Mouse (Mus musculus) layer of hippocampus, adult 9-11 months (tissue): Measurements from ENCODE around the gene Spaca4.

Experiments
- DNase-seq: peaks from one replicate; pipeline ENCODE4 v3.0.0; 2022

The Spaca4 gene

DNA sequence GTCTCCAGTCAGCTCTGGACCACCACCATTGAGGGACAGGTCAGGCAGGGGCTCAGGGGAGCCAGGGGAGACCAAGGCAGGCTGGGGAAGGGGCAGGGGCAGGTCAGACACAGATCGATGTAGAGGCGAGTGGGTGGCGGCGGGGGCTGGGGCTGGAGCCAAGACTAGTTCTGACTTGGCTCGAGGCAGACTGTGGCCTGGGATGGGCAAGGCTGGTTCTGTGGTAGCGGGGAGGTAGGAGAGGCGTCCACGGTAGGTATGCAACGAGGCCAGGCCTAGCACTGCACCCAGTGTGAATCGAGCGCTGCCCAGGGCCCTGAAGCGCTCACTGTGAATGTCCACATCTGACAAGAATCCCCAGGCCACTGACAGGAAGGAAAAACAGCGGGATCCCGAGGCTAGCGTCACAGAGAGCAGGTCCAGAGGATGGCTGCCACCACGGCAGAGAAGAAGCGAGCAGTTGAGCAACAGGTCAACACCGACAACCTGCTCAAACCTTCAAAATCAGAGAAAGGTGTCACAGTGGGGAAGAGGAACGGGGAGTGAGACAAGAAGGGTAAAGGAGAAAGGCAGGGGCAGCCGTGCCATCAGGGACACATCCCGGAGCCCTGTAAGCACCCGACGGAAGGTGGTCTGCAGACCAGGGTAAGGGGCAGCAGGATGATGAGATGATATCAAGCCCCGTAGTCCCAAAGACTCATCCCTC, 14.1 kb downstream of the Spaca4 start:
- DNase-seq: no peak

DNA sequence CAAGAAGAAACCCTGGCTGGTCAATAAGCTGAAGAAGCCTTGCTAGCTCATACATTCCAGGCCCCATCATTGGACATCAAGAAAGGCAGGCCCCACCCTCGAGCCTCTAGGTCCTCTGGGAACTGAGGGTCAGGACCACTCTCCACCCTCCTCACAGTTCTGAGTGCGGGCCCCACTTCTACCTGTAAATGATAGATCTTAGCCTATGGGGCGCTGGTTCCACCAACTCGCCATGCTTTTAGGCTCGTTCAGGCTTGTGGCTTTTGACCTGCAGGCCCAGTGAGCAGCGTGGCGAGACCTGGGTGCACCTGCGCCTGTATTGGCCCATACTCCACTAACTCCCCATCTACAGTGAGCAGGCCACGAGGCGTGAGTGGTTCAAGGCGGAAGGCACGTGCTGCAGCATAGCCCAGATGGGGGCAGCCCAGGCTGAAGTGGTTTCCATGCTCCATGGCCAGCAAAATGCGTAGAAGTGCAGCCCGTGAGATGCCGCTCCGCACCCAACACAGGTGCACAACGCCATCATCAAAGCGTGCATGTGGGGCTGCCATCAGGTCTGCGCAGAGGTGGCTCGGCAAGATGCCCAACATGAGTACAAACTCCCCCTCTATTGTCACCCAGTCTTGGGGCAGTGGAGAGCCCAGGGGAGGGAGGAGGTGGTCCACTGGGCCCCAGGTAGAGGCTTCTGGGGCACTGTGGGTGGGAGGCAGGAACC, 15.0 kb downstream of the Spaca4 start:
- no peak for DNase-seq

DNA sequence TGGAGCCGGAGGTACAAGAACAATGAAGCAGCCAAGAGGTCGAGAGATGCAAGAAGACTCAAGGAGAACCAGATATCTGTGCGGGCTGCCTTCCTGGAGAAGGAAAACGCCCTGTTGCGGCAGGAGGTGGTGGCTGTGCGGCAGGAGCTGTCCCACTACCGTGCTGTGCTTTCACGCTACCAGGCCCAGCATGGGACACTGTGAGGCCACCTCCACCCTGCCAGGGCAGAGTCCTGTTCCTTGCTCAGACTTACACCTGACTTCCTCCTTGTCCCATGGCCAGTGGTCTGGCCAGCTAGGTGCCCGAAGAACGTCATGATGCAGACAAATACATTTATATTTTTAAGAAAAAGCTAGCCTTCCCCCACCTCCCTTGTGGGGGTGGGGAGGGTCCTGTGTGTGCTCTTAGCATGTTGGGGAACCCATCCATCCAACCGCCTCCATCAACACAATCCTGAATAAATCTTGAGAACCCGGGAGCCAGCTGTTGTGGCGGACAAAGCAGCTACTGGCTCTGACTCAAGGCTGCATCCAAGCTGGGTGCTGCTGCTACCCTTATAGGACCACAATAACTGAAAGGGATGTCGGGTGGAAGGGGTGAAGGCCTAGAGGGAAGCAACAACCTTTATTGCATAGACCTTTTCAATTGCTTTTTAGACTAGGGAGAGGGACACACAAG, 15.8 kb downstream of the Spaca4 start:
- no peak for DNase-seq

DNA sequence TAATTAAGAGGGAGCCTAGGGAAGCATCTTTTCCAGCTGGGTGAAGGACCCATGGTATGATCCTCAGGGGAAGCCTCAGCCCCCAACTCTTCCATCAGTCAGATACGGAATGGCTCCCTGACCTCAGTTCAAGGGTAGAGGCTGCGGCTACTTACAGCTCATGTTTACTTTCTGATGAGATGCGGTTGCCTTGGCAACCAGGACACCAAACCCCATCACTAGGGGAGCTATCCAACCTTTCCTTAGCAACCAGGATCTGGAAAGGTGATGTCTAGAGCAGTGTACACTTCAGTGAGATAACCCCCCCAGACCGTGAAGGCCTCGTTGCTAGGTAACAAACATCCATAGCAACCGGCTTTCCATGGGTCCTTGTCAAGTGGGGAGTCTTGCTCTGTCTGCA, 16.6 kb downstream of the Spaca4 start:
- DNase-seq: peak; percentile 54

DNA sequence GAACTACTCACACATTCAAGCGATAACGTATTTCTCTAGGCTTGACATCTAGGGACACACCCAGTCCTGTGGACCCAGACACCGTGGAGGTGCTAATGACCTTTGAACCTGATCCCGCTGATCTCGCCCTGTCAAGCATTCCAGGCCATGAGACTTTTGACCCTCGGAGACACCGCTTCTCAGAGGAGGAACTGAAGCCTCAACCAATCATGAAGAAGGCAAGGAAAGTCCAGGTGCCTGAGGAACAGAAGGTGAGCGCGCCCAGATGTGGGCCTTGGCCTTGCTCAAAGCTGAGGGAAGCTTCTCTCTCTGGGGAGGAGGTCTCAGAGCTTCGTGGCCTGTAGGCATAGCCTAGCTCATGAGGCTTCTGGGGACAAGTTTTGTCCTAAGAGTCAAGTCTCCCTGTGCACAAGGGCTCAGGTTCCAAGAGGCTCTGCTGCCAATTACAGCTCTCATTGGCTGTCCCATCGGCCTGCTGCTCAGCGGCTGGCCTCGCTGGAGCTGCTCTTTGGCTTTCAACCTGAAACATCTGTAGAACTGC, 17.3 kb downstream of the Spaca4 start:
- no peak for DNase-seq

DNA sequence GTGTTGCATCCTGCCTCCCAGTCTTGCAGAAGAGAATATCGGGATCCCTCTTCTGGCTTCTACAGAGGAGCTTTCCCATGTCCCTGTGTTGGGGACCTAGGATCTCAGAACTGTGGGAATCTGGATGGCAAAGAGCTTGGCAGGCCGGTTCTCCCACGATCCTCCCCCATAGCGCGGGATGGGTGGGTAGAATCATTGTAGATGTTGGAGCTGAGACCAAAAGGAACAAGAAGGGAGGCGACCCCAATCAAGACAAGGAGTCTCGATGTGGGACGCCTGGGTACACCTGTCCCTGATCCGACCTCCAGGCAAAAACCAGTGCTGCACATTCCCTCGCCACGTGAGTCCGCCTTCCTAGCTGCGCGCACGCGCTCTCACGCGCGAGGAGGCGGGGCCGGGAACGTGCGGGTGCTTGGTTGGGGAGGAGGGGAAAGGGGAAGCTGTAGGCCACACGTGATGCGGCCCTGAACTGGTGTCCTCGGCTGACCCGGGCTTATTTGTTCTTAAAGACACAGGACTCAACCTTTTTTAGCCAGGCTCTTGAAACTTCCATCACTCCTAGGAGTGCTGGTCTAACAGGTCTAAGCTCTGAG, 18.1 kb downstream of the Spaca4 start:
- DNase-seq: peak; percentile 96

DNA sequence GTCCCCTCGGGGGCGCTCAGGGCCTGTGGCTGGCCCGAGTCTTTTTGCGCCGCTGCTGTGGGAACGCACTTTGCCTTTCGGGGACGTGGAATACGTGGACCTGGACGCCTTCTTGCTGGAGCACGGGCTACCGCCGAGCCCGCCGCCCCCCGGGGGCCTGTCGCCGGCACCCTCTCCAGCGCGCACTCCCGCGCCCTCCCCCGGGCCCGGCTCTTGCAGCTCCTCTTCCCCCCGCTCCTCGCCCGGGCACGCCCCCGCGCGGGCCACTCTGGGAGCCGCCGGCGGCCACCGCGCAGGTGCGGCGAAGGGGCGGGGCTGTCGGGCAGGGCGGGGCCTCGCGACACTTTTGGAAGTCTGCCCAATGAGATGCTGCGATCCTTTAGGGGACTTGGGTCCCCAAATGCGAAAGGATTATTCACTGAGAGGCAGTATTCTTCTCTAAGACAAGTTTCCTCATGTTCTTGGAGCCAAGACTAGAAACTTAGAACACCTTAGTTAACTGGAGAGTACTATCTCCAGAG, 18.8 kb downstream of the Spaca4 start:
- peak; percentile 89 for DNase-seq

DNA sequence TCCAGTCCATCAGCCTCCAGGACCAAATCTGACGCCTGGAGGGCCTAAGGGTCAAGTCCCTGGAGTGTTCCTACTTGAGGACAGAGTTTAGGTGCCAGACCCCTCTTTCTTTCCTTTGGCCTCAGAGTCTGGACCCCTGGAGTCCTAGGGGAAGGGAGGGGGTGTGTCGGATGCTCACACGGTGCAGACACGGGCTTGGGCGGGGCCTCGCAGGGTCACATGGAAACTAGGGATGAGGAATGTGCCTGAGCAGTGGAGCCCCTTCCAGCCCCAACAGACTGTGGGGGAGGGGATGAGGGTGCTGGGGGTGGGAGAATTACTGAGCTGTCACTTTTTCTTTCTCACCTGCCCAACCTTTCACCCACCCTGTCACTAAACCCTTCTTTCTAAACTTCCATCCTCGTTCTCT, 19.7 kb downstream of the Spaca4 start:
- DNase-seq: peak; percentile 92

DNA sequence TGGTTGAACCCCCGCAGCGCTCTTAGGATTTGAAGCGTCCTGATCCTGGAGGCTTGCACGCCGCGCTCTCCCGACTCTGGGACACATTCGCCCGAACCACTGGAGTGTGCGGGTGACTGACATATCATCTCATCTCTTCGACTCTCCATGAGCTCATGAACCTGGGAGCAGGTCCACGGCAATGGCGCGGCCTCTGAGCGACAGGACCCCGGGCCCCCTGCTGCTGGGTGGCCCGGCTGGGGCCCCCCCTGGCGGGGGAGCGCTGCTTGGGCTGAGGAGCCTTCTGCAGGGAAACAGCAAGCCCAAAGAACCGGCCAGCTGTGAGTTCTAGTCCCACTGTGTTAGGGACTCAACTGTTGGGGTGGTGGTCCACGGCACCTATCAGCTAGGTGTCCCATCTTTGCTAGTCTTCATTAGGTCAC, 20.2 kb downstream of the Spaca4 start:
- peak; percentile 55 for DNase-seq

DNA sequence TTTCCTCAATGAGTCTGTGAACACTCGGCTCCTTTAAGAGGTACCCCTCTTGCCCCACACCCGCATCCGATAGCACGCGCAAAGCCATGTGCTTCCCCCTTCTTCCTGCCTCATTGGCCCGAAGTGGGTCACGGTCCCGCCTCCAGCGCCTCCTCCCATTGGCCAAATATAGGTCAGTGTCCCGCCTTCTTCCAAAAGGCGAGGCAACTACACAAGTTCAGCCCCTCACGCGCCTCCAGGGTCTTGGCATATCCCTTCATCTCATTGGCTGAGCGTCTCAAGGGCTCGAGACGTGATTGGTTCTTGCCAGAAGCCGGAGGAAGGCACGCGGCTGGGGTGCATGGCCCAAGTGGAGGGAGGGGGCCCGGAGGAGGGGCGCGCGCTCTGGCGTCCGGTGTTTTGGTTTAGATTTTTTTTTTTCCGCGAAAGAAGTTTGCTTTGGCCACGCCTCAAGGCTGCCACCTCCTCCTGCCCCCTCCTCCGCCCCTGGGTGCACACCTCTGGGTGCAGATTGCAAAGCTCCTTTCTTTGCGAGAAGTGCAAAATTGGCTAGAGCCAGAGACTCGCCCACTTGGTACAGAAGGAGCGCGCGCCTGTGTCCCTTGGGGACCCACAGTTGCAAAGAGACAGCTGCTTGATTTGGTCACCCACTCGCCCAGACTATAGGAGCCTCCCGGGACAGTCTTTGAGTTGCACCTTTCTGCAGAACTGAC, 20.7 kb downstream of the Spaca4 start, which contains the start of gene Dbp:
Gene Dbp, plus strand, starts transcription at position 359 of the 713 bp plus-strand sequence.
- peak; percentile 100 for DNase-seq

DNA sequence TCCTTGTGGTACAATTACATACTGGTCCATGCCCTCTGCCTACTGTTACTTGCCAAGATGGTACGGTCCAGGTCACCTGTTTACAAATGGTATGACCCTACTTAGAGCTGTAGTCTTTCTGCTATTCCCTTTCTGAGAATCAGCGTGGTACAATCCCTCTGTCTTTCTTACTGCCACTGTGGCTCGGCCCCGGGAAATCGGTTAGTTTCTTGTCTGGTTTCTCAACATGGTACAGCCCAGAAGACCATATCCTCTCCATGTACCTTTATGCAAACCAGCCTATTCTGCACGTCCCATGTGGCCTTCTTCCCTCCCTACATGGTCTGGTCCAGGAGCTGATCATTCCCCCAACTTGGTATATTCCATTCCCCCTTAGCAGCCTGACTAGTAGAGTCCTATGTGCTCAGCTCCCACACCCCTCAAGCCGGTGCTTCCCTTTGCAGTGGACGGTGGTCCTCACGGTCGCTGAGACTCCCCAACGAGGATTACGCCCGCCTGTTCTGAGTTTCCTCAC, 21.5 kb downstream of the Spaca4 start:
- peak; percentile 91 for DNase-seq

DNA sequence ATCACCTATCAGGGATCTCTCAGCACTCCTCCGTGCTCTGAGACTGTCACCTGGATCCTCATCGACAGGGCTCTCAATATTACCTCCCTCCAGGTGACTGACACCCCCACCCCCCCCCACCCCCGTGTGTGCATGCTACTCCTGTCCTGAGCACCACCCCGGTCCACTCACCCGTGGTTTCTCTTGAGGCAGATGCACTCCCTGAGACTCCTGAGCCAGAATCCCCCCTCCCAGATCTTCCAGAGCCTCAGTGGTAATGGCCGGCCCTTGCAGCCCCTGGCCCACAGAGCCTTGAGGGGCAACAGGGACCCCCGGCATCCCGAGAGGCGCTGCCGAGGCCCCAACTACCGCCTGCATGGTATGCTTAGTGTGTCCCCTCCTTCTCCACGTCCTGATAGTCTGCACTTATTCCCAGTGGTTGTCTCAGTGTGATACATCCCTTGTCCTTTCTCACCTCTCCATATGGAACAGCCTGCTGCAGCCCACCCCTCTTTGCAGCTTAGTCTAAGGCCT, 22.0 kb downstream of the Spaca4 start:
- DNase-seq: peak; percentile 63

DNA sequence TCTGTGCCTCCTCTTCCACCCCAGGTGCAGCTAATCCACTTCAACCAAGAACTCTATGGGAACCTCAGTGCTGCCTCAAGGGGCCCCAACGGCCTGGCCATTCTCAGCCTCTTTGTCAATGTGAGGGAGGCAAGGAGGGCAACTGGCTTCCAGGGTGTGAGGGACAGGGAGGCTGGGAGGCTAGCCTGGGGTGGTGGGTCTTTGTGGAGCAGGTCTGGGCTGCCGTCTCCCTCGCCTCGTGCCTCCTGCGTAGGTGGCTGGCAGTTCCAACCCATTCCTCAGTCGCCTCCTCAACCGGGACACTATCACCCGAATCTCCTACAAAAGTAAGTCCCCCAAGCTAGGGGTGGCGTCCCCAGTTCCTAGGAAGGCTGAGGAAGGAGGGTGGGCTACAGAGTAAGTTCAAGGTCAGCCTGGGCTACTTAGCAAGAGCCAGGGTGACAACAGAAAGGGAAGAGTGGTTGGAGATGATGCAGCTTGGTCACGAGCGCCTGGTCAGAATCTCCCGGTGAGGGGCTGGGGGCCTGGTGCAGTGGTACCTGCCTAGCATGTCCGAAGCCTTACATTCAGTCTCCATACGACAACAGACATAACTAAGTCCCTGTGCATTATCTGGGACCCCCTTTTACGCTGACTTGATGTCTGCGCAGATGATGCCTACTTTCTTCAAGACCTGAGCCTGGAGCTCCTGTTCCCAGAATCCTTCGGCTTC, 22.6 kb downstream of the Spaca4 start:
- DNase-seq: no peak

DNA sequence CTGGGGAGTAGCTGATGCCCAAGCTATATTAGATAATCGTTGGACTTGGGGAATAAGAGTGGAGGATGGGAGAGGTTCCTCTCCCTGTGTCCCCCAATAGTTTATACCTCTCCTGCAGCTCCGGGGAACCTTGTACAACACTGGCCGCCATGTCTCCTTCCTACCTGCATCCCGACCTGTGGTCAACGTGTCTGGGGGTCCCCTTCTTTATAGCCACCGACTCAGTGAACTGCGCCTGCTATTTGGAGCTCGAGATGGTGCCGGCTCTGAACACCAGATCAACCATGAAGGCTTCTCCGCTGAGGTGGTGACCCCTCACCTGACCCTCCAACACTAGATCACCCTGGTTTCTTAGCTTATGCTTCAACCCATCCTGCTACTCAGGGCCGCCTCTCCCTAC, 23.3 kb downstream of the Spaca4 start:
- no peak for DNase-seq

DNA sequence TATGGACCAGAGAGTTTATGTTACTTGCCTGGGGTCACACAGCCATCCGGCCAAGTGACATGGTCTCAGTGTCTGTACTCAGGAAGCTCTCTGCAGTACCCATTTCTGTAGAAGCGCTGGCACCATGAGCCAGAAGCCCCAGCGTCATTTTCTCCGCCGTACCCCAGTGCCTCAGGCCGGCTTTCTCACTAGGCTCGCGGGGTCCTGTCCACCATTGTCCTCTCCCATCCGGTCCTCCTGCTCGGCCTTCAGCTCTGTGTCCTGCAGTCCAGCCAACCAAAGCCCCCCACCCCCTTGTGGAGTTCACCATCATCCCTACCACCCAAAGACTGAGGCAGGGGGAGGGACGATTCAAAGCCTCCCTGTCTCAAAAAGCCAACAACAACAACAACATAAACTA, 24.0 kb downstream of the Spaca4 start:
- no peak for DNase-seq

DNA sequence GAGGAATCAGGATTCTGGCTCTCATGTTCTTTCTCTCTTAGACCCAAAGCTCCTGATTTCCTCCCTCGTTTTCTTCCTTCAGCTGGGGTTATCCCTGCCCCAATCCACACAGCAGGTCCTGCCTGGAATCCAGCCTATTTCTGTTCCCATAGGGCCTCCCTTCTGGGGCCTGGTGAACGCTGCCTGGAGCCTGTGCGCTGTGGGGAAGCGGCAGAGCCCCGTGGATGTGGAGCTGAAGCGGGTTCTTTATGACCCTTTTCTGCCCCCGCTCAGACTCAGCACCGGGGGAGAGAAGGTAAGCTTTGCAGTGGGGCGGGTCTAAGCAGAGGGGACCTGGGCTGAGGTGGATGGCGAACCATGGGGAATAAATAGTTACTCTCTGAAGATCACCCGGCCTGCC, 24.5 kb downstream of the Spaca4 start:
- DNase-seq: no peak

DNA sequence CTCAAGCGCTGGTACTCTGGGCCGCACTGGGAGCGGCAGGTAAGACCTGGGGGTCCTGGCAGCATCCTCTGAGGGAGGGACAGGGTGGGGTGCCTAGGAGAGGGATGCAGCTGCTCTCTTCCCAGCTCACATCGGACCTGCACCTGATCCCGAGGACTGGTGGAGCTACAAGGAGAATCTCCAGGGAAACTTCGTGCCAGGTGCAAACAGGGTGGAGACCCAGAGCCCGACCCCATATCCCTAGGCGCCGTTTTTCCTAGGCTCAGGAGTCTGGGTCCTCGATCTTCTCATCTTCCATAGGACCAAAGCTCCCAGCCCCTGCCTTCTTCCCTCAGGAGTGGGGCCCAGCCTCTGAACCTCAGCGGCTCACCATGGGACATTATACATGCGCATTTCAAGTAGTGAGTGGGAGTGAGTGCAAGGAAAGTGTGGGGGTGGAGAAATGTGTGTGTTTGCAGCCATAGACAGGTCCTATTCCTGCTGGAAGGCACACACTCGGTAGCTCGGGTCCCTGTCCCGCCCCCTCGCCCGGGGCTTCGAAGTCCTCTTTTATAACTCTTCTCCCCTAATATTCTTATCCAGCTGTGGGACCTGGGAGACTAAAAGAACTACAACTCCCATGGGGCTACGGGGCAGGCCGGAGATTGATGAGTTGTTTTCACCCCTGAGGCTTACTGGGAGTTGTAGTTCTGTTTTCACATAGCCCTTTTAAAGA, 25.2 kb downstream of the Spaca4 start:
- DNase-seq: peak; percentile 85

DNA sequence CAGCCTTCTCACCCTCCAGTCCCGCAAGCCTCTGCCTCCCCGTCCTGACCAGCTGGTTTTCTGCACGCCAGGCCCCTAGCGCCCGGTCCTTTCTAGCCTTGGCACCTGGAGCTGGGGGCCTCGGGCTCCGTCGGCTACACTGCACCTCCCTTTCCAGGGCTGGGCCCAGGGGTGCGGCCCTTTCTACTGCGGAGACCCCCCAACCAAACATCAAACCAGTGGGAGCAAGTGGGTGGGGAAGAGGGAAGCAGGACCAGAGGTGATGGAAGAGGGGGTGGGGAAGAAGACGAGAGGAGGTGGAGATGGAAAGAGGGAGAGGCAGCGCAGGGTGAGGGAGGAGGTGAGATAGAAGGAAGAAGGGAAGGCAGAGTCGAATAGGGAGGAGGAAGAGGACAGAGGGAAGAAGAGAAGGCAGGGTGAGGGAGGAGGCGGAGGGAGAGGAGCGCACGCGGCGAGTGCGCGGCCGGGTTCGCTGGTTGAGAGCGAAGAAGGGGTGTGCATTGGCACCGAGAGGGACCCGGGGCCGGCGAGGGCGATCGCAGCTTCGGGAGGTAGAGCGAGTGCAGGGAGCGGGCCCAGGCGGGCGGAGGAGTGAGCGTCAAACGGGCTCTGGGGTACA, 26.0 kb downstream of the Spaca4 start, which contains the start of gene Car11:
Gene Car11, plus strand, starts transcription at position 321 of the 619 bp plus-strand sequence.
- no peak for DNase-seq

DNA sequence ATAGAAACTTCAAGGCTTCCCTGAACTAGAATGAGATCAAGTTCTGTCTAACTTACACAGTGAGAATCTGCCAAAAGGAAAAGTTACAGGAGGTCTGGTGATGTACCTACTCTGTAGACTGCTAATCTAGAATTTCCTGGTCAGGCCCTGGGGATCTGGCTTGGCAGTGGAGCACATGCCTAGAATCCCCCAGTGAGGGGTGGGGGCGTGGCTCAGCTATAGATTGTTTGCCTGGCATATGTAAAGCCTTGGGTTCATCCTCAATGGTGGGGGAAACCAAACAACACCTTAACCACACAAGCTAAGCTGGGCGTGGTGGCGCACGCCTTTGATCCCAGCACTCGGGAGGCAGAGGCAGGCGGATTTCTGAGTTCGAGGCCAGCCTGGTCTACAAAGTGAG, 27.7 kb downstream of the Spaca4 start:
- DNase-seq: no peak

DNA sequence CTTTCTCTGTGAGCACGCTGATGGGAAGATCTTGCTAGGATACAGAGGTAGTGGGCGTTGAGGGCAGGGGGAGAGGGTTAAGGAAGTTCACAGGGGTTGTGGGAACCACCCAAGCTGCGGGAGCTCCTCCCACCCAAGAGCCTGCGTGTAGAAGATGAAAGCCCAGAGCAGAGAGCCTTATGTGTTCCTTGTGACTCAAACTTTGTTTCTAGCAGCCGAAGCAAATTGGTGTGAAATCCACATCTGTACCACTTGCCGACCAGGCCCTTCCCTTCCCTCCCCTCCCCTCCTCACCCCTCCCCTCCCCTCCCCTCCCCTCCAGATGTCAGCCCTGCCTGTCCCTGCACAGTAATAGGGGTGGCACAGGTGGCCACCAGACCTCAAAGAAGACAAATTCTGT, 30.5 kb downstream of the Spaca4 start:
- DNase-seq: no peak
